Mouse (Mus musculus): ENCODE measurements around the gene Rln3. TPM values are rescaled to one million over a fixed set of nuclear protein-coding genes. Genes with fewer than 3 reads are reported as not detected.

Gene Rln3
- total RNA-seq, 2 experiments from 2014 or later: not detected

- DNase-seq (ENCODE audit: low spot score in 2 of 2): peak; percentile 53 to 69
Measured at GRCm38 (mm10) chr8:83997511-83998141, 47.2 kb downstream of the Rln3 start, which contains the start of gene Samd1. Gene Samd1 (plus strand): TSS chr8:83997672.

DNA sequence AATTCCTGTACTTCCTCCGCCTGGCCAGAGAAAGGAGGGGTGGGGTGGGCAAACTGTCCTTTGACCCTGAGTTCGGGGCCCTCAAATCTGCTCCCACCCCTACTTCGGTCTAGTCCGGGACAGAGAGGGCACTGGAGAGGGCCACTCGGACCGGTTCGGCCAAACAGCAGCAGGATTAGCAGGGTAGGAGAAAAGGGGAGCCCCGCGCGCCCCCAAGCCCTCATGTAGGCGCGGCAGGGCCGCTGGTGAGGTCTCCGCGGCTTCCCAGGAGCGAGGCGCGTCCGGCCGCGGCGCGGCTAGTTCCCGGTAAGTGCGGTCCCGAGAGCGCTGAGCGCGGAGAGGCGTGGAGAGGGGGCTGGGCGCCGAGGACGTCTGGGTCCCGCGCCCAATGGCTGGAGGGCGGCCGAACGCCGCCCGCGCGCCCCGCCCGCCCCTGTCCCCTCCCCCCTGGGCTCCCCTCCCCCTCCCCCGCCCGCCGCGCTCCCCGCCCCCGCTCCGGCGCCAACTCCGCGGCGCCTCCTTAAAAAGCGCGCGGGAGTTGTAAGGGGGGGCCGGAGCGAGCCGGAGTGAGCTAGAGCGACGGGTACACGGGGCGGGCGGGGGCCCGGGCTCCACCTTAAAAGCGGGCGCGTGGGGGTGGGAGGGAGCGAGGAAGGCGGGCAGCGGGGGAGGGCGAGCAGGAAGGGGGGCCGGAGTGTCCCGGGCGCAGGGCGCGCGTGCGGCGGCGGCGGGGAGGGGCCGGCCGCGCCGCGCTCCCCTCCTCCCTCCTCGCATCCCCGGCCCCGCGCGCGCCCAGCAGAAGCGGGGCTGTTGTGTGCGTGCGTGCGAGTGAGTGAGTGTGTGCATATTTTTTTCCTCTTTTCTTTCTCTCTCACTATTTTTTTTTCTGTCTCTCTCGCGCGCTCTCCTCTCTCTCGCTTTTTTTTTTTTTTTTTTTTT, 48.0 kb downstream of the Rln3 start:
- DNase-seq (ENCODE audit: low spot score in 2 of 2): peak; percentile 72 to 84

DNA sequence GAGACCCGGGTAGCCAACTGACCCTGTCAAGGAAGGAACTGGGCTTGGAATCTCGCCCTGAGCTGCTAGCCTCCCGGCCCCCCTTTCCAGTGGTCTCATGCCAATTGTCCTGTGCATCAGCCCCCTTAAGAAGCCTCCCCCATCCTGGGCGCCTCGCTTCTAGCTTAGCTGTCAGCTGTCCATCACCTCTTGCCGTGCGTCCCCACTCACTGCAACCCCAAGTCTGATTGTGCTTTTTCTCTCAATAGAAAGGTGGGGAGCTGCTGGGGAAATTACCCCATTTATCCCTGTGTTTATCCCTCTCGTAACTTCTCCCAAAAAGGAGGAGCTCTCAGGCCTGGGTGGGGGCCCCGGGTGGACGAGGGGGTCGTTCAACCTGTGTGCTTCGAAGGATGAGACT, 48.8 kb downstream of the Rln3 start:
- no peak for DNase-seq (ENCODE audit: low spot score in 2 of 2)

DNA sequence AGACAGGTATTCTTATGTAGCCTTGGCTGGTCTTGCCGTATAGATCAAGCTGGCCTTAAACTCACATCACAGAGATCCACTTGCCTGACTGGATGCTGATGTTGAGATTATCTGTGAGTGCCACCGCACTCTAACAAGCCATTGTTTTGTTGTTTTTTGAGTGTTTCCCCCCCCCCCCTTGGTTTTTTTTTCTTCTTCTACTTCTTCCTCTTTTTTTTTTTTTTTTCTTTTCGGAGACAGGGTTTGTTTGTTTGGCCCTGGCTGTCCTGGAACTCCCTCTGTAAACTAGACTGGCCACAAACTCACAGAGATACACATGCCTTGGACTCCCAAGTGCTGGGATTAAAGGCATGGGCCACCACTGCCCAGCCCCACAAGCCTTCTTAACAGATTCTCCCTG, 50.8 kb downstream of the Rln3 start:
- no peak for DNase-seq (ENCODE audit: low spot score in 2 of 2)

Small RNA genes lying within 50 kb of the gene (microRNA-seq; reads per million reads assigned to microRNA genes)
- 0.59 to 1.6 reads per million in 2 experiments for gene Mir1199
- 0 reads per million in 2 experiments for gene Mir709
- 0.98 to 4.9 reads per million in 2 experiments for gene Mir8111

Other genes starting within 250 kb of the Rln3 start
- gene Adgrl1, start 144.9 kb downstream of the Rln3 start, total RNA-seq (2021): 100 to 1,000 TPM; 360 to 379 TPM
- gene Gm10644, start 89.8 kb downstream of the Rln3 start, total RNA-seq (2021): under 1 TPM; 0.22 to 0.37 TPM
- 1 to 10 TPM; 2.0 to 2.1 TPM for gene Asf1b, start 89.5 kb downstream of the Rln3 start, total RNA-seq (2021)
- 100 to 1,000 TPM; 240 to 254 TPM for gene Prkaca, start 72.0 kb downstream of the Rln3 start, total RNA-seq (2021)
- gene Samd1, start 47.3 kb downstream of the Rln3 start, total RNA-seq (2021): 10 to 100 TPM; 54.1 to 56.4 TPM
- under 1 TPM; 0.49 to 0.66 TPM for gene 1700067K01Rik, start 43.5 kb downstream of the Rln3 start, total RNA-seq (2021)
- gene 2210011C24Rik, start 32.8 kb downstream of the Rln3 start, total RNA-seq (2021): not detected
- 10 to 100 TPM; 11.2 to 13.5 TPM for gene Palm3, start 23.5 kb downstream of the Rln3 start, total RNA-seq (2021)
- gene Il27ra, start 2.4 kb downstream of the Rln3 start, total RNA-seq (2021): 1 to 10 TPM; 1.4 to 1.7 TPM
- gene Gm10643, start 20.1 kb upstream of the Rln3 start, total RNA-seq (2021): 1 to 10 TPM; 3.0 to 5.3 TPM
- 10 to 100 TPM; 20.9 to 21.5 TPM for gene Rfx1, start 21.8 kb upstream of the Rln3 start, total RNA-seq (2021)
- 10 to 100 TPM; 31.8 to 31.9 TPM for gene Dcaf15, start 59.8 kb upstream of the Rln3 start, total RNA-seq (2021)
- gene Podnl1, start 81.0 kb upstream of the Rln3 start, total RNA-seq (2021): not detected
- 10 to 100 TPM; 59.8 to 68.1 TPM for gene Cc2d1a, start 102.9 kb upstream of the Rln3 start, total RNA-seq (2021)
- 1 to 10 TPM; 1.5 to 1.7 TPM for gene 4930432K21Rik, start 103.0 kb upstream of the Rln3 start, total RNA-seq (2021)
- 1 to 10 TPM; 7.8 to 8.4 TPM for gene Nanos3, start 140.2 kb upstream of the Rln3 start, total RNA-seq (2021)
- 10 to 100 TPM; 18.0 to 18.3 TPM for gene Zswim4, start 192.1 kb upstream of the Rln3 start, total RNA-seq (2021)
- gene D8Ertd738e, start 204.7 kb upstream of the Rln3 start, total RNA-seq (2021): 100 to 1,000 TPM; 138 to 140 TPM
- gene Mri1, start 212.3 kb upstream of the Rln3 start, total RNA-seq (2021): 10 to 100 TPM; 27.4 to 29.0 TPM
- gene Ccdc130, start 225.4 kb upstream of the Rln3 start, total RNA-seq (2021): 10 to 100 TPM; 22.1 to 25.5 TPM

All from layer of hippocampus, postnatal 10 days (tissue).